Mouse (Mus musculus): ENCODE measurements around the gene Retsat. TPM values are rescaled to one million over a fixed set of nuclear protein-coding genes. Genes with fewer than 3 reads are reported as not detected.

Retsat gene
- polyA plus RNA-seq (2012; rRNA removed), result 3.5 and 4.5 TPM in 2 replicates

DNA sequence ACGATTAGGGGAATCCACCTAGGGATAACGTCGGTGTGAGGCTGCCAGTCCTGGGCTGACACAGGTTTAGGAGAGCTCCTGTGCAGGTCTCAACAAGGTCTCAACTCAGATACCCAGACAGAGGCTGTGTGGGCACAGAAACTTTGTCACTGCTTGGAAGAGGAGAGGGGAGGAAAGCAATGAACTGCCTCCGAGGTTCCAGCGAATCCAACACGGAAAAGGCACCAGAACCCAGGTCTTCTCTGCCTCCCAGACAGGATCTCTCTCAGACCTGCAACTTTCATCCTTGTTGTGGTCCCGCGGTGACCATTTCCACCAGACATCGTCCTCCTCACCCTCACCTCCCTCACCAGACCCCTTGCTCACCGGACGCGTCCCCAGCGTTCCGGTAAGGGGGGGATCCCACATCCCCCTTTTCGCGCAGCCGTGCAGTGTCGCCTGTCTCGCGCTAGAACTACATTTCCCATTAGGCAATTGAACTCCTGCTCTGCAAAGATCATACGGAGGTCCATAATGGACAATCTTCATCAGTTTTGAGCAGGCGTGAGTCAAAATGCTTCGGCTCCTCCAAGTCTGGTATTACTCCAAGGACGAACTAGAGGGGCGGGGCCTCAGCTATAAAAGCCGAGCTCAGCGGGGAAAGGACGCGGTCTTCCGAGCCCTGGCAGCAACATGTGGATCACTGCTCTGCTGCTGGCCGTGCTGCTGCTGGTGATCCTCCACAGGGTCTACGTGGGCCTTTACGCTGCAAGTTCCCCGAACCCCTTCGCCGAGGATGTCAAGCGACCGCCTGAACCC, at the start of gene Retsat, which contains the start of gene Elmod3:
TSS of gene Retsat (plus strand) at position 520 of the 798 bp plus-strand sequence.
TSS of gene Elmod3 (minus strand) at position 458 of the 798 bp plus-strand sequence.

DNA sequence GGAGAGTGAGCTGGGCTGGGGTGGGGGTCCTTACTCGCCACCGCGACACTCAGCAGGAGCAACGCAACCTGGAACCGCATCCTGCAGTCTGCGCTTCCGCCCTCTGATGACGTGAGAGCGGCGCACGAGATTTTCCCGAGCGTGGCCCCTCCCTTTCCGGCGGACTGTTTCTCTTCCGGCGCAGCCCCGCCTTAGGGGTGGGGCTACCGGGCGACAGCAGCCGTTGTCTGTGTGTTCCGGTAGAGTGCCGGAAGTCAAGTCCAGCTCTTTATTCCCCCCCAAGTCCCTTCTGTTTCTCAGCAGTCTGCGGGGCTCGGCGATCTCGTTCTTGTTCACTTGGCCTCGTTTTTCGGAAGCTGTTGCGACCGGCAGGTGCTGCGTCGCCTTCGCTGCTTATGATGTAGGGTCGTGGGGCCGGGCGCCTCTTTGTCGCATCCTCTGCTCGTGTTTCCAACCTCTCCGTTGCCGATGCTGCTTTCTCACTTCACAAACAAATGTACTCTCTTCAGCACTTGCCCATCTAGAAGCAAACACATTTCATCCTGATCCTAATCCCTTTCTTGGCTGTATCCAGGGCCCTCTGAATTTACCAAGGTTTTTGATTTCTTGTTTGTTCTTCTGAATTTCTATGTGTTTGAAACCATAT, 18.5 kb downstream of the Retsat start, which contains the start of gene Tgoln1:
TSS of gene Tgoln1 (minus strand) at position 358 of the 646 bp plus-strand sequence.

Other genes with a start within 250 kb of the Retsat start
- gene Tmem150a, start 243.0 kb upstream of the Retsat start, polyA plus RNA-seq (2012; rRNA removed), result 35.5 and 40.2 TPM in 2 replicates
- gene Rnf181, start 231.5 kb upstream of the Retsat start, polyA plus RNA-seq (2012; rRNA removed), result 83.0 and 83.4 TPM in 2 replicates
- 14.8 and 17.8 TPM in 2 replicates for gene Vamp5, start 218.0 kb upstream of the Retsat start, polyA plus RNA-seq (2012; rRNA removed)
- gene Vamp8, start 207.8 kb upstream of the Retsat start, polyA plus RNA-seq (2012; rRNA removed), result 26.1 and 45.9 TPM in 2 replicates
- gene Ggcx, start 184.2 kb upstream of the Retsat start, polyA plus RNA-seq (2012; rRNA removed), result 20.4 and 24.2 TPM in 2 replicates
- gene Mat2a, start 158.9 kb upstream of the Retsat start, polyA plus RNA-seq (2012; rRNA removed), result 327 and 350 TPM in 2 replicates
- 1.2 and 1.3 TPM in 2 replicates for gene Sh2d6, start 76.8 kb upstream of the Retsat start, polyA plus RNA-seq (2012; rRNA removed)
- gene Capg, start 54.1 kb upstream of the Retsat start, polyA plus RNA-seq (2012; rRNA removed), result 5.3 and 10.0 TPM in 2 replicates
- 13.6 and 14.4 TPM in 2 replicates for gene Elmod3, start 62 bp upstream of the Retsat start, polyA plus RNA-seq (2012; rRNA removed)
- gene Tgoln1, start 18.5 kb downstream of the Retsat start, polyA plus RNA-seq (2012; rRNA removed), result 25.1 and 25.5 TPM in 2 replicates
- gene Tcf7l1, start 190.8 kb downstream of the Retsat start, polyA plus RNA-seq (2012; rRNA removed), result 13.1 and 23.9 TPM in 2 replicates

Data from central nervous system, embryonic 14 days (tissue).